Mouse (Mus musculus): ENCODE data around the gene Myo15.

GRCm38 (mm10) chr11:60509500-60509899, 40.4 kb downstream of the Myo15 start:
- TF ChIP-seq POLR2A (IDR thresholded peaks at IDR 0.05; ENCODE audit: insufficient read depth, low read depth, low read length) (no peak), CTCF (IDR thresholded peaks at IDR 0.05; ENCODE audit: insufficient read depth, low read depth, low read length) (no peak)
